Mouse (Mus musculus): ENCODE measurements around the gene Btbd3. TPM values are rescaled to one million over a fixed set of nuclear protein-coding genes. Genes with fewer than 3 reads are reported as not detected.

The Btbd3 gene
- polyA plus RNA-seq, 1 experiment, result 13.6 TPM

DNA sequence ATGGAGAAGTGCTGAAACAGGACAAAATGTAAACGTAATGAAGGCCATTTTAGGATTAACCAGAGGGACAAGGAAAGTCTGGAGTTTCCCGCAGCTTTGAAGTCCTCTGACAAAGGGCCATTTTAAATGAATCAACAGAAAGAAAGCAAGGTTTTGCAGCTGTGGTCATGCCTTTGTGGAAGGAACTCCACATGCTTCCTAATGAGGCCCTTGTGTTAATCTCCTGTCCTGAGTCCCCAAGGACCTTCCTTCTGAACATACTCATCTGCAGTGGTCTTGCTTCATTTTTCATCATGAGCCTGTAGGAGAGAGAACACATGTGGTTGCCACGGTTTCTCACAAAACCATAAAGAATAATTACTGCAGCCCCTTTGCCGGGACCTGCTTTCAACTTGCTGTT is 275.6 kb downstream of the Btbd3 start:
- no peaks in the 10 kb centered on the region for H3K27me3 ChIP-seq (ENCODE audit: control insufficient read depth, insufficient read depth, low read length, poor library complexity, severe bottlenecking)
- TF ChIP-seq EP300 (IDR thresholded peaks at IDR 0.05; ENCODE audit: insufficient read depth, low read depth, low read length), result no peak
- TF ChIP-seq CTCF (IDR thresholded peaks at IDR 0.05; ENCODE audit: low read depth, low read length), result no peak
- TF ChIP-seq POLR2A (IDR thresholded peaks at IDR 0.05; ENCODE audit: insufficient read depth, low read length), result no peak
- H3K4me3 ChIP-seq (ENCODE audit: low read depth, low read length), result no peak overlapping the region
- H3K36me3 ChIP-seq (ENCODE audit: control insufficient read depth, insufficient read depth, low read length, poor library complexity, severe bottlenecking), result no peaks in the 10 kb centered on the region
- no peaks in the 10 kb centered on the region for H3K9me3 ChIP-seq (replicated peaks; ENCODE audit: control insufficient read depth, insufficient read depth, low read length, poor library complexity, severe bottlenecking)
- no peaks in the 10 kb centered on the region for H3K4me1 ChIP-seq (ENCODE audit: control insufficient read depth, insufficient read depth, low read length)
- H3K27ac ChIP-seq (ENCODE audit: insufficient read depth, low read length), result no peak overlapping the region
- H3K9ac ChIP-seq (ENCODE audit: low read depth, poor library complexity, severe bottlenecking), result no peak overlapping the region

DNA sequence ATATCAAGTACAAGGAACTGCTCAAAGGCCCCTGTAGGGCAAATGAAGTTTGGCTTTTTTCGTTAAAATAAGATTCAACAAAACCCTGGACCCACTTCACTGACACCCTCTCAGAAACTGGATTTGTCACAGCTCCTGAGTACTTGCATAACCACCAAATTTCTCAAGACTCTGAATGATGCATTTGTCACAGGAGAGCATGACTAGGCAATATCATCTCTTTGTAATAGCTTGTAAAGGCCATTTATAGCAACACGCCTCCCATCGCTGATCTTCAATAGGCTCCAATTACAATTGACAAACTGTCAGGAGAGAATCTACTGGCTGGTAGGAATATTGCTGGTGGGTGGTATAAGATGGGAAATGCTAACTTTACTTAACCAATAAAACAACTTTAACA is 283.3 kb downstream of the Btbd3 start:
- TF ChIP-seq EP300 (IDR thresholded peaks at IDR 0.05; ENCODE audit: insufficient read depth, low read depth, low read length) (no peak), CTCF (IDR thresholded peaks at IDR 0.05; ENCODE audit: low read depth, low read length) (no peak), POLR2A (IDR thresholded peaks at IDR 0.05; ENCODE audit: insufficient read depth, low read length) (no peak)
- H3K27me3 ChIP-seq (ENCODE audit: control insufficient read depth, insufficient read depth, low read length, poor library complexity, severe bottlenecking), result no peaks in the 10 kb centered on the region
- no peaks in the 10 kb centered on the region for H3K36me3 ChIP-seq (ENCODE audit: control insufficient read depth, insufficient read depth, low read length, poor library complexity, severe bottlenecking)
- no peaks in the 10 kb centered on the region; the same call in 1 of the 2 replicates for H3K9me3 ChIP-seq (replicated peaks; ENCODE audit: control insufficient read depth, insufficient read depth, low read length, poor library complexity, severe bottlenecking)
- H3K4me3 ChIP-seq (ENCODE audit: low read depth, low read length), result no peak overlapping the region
- no peak overlapping the region for H3K27ac ChIP-seq (ENCODE audit: insufficient read depth, low read length)
- H3K4me1 ChIP-seq (ENCODE audit: control insufficient read depth, insufficient read depth, low read length), result peaks cover 1% of the 10 kb centered on the region
- no peak overlapping the region for H3K9ac ChIP-seq (ENCODE audit: low read depth, poor library complexity, severe bottlenecking)

DNA sequence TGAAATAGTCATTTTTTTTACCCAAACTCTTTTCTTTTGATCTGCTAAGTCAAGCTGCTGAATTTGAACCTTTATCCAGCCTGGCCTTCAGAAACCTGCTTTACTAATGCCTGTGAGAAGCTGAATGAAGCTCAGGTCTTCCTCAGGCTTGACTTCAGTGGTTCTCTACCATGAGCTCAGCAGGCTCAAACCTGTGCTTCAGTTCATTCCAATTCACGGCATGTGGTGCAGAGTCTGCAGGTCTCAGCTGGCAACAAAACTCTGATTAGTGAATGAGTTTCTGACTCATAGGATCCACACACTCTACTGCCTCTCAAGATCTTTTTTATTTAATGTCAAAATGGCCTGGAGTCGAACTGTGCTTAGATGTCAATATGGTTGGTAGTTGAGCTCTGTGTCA is 292.6 kb downstream of the Btbd3 start:
- H3K27ac ChIP-seq (ENCODE audit: insufficient read depth, low read length), result no peak overlapping the region
- H3K4me3 ChIP-seq (ENCODE audit: low read depth, low read length), result no peak overlapping the region
- no peak for TF ChIP-seq EP300 (IDR thresholded peaks at IDR 0.05; ENCODE audit: insufficient read depth, low read depth, low read length)
- no peak for TF ChIP-seq CTCF (IDR thresholded peaks at IDR 0.05; ENCODE audit: low read depth, low read length)
- TF ChIP-seq POLR2A (IDR thresholded peaks at IDR 0.05; ENCODE audit: insufficient read depth, low read length), result no peak
- no peaks in the 10 kb centered on the region for H3K4me1 ChIP-seq (ENCODE audit: control insufficient read depth, insufficient read depth, low read length)
- no peaks in the 10 kb centered on the region for H3K27me3 ChIP-seq (ENCODE audit: control insufficient read depth, insufficient read depth, low read length, poor library complexity, severe bottlenecking)
- H3K9ac ChIP-seq (ENCODE audit: low read depth, poor library complexity, severe bottlenecking), result no peak overlapping the region
- no peaks in the 10 kb centered on the region for H3K36me3 ChIP-seq (ENCODE audit: control insufficient read depth, insufficient read depth, low read length, poor library complexity, severe bottlenecking)
- H3K9me3 ChIP-seq (replicated peaks; ENCODE audit: control insufficient read depth, insufficient read depth, low read length, poor library complexity, severe bottlenecking), result no peaks in the 10 kb centered on the region

DNA sequence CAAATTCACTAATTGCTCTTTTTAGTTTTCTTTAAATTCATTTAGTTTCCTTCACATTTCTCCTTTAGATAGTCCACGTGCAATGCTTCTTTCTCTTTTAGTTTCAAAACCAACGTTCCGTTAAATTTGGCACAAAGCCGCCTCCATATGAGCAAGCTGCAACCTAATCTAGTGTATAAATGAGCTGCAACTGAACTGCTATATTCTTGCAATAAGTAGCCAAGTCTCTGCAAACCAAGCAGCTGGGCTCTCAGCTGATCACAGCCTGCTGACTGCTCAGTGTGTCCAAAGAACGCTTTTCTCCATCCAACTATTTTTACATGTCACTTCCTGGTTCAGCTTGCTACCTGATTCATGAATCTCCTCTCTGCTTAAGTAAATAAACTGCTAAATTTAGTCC is 295.2 kb downstream of the Btbd3 start:
- Histone ChIP-seq H3K36me3 (ENCODE audit: control insufficient read depth, insufficient read depth, low read length, poor library complexity, severe bottlenecking) (no peaks in the 10 kb centered on the region), H3K27ac (ENCODE audit: insufficient read depth, low read length) (no peak overlapping the region), H3K4me1 (ENCODE audit: control insufficient read depth, insufficient read depth, low read length) (no peaks in the 10 kb centered on the region), H3K27me3 (ENCODE audit: control insufficient read depth, insufficient read depth, low read length, poor library complexity, severe bottlenecking) (no peaks in the 10 kb centered on the region), H3K9ac (ENCODE audit: low read depth, poor library complexity, severe bottlenecking) (no peak overlapping the region), H3K9me3 (replicated peaks; ENCODE audit: control insufficient read depth, insufficient read depth, low read length, poor library complexity, severe bottlenecking) (no peaks in the 10 kb centered on the region), H3K4me3 (ENCODE audit: low read depth, low read length) (no peak overlapping the region)
- TF ChIP-seq EP300 (IDR thresholded peaks at IDR 0.05; ENCODE audit: insufficient read depth, low read depth, low read length), result no peak
- no peak for TF ChIP-seq CTCF (IDR thresholded peaks at IDR 0.05; ENCODE audit: low read depth, low read length)
- no peak for TF ChIP-seq POLR2A (IDR thresholded peaks at IDR 0.05; ENCODE audit: insufficient read depth, low read length)

DNA sequence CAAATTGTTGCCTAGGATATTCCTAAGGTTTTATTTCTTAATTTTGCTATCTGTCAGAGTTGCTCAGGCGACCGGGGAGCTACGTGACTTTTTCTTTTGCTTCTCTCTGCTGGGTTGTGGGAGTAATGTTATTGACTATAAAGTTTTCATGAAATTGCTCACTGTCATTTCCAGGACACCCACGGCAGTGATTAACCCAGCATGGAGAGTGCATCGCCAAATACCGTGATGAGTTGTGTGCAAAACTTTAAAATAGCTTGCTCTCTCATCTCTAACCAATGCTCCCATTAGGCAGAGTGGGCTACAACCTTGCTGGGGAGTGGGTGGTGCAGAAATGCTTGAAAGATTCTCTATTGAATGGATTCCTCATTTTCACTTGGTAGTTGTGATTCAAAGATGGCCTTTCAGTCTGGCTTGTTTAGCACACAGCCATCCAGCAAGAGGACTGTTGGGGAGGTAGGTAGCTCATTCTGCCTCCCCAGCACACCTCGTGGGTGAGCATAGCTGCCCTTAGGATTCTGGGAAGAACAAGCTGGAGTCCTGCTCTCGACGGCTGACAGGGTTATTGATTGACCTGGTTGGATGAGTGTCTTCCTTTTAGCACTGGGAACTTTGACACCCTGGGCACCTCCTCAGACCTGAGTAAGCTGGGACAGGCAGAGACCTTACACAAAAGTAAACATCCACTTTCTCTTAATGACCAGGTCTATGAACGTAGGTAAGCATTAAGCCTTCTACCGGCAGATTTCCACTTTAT is 298.9 kb downstream of the Btbd3 start:
- no peaks in the 10 kb centered on the region for H3K4me1 ChIP-seq (ENCODE audit: control insufficient read depth, insufficient read depth, low read length)
- H3K9me3 ChIP-seq (replicated peaks; ENCODE audit: control insufficient read depth, insufficient read depth, low read length, poor library complexity, severe bottlenecking), result no peaks in the 10 kb centered on the region; the same call in 1 of the 2 replicates
- TF ChIP-seq CTCF (IDR thresholded peaks at IDR 0.05; ENCODE audit: low read depth, low read length) (no peak), EP300 (IDR thresholded peaks at IDR 0.05; ENCODE audit: insufficient read depth, low read depth, low read length) (no peak), POLR2A (IDR thresholded peaks at IDR 0.05; ENCODE audit: insufficient read depth, low read length) (no peak)
- H3K9ac ChIP-seq (ENCODE audit: low read depth, poor library complexity, severe bottlenecking), result no peak overlapping the region
- no peaks in the 10 kb centered on the region for H3K36me3 ChIP-seq (ENCODE audit: control insufficient read depth, insufficient read depth, low read length, poor library complexity, severe bottlenecking)
- H3K27ac ChIP-seq (ENCODE audit: insufficient read depth, low read length), result no peak overlapping the region
- H3K4me3 ChIP-seq (ENCODE audit: low read depth, low read length), result no peak overlapping the region
- H3K27me3 ChIP-seq (ENCODE audit: control insufficient read depth, insufficient read depth, low read length, poor library complexity, severe bottlenecking), result no peaks in the 10 kb centered on the region

DNA sequence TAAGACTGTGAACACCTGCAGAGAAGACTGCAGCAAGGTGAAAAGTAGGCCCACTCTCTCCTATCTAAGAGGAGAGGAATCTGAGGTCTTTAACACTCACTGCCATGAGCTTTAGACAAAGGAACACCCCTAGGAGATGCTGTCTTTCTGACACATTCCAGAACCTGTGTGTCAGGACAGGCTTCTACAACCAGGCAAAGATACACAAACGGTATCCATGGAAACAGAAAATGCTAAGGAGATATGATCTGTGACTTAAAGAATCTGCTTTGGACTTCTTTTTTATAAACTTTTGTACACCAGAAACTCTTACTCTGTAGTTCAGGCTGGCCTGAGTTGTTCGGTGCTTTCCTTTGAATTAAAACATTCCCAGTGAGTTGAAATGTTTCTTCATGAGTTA is 329.6 kb downstream of the Btbd3 start:
- TF ChIP-seq POLR2A (IDR thresholded peaks at IDR 0.05; ENCODE audit: insufficient read depth, low read length) (no peak), CTCF (IDR thresholded peaks at IDR 0.05; ENCODE audit: low read depth, low read length) (no peak), EP300 (IDR thresholded peaks at IDR 0.05; ENCODE audit: insufficient read depth, low read depth, low read length) (no peak)
- no peaks in the 10 kb centered on the region for H3K4me1 ChIP-seq (ENCODE audit: control insufficient read depth, insufficient read depth, low read length)
- no peak overlapping the region for H3K9ac ChIP-seq (ENCODE audit: low read depth, poor library complexity, severe bottlenecking)
- H3K9me3 ChIP-seq (replicated peaks; ENCODE audit: control insufficient read depth, insufficient read depth, low read length, poor library complexity, severe bottlenecking), result peaks cover 7% of the 10 kb centered on the region; the same call in 1 of the 2 replicates
- H3K36me3 ChIP-seq (ENCODE audit: control insufficient read depth, insufficient read depth, low read length, poor library complexity, severe bottlenecking), result no peaks in the 10 kb centered on the region
- no peak overlapping the region for H3K27ac ChIP-seq (ENCODE audit: insufficient read depth, low read length)
- no peaks in the 10 kb centered on the region for H3K27me3 ChIP-seq (ENCODE audit: control insufficient read depth, insufficient read depth, low read length, poor library complexity, severe bottlenecking)
- H3K4me3 ChIP-seq (ENCODE audit: low read depth, low read length), result no peak overlapping the region
